Mouse (Mus musculus): ENCODE measurements around the gene Ldlrap1. TPM values are rescaled to one million over a fixed set of nuclear protein-coding genes. Genes with fewer than 3 reads are reported as not detected.

Gene Ldlrap1
- polyA plus RNA-seq, 1 experiment from 2014 or later, result 24.9 TPM

DNA sequence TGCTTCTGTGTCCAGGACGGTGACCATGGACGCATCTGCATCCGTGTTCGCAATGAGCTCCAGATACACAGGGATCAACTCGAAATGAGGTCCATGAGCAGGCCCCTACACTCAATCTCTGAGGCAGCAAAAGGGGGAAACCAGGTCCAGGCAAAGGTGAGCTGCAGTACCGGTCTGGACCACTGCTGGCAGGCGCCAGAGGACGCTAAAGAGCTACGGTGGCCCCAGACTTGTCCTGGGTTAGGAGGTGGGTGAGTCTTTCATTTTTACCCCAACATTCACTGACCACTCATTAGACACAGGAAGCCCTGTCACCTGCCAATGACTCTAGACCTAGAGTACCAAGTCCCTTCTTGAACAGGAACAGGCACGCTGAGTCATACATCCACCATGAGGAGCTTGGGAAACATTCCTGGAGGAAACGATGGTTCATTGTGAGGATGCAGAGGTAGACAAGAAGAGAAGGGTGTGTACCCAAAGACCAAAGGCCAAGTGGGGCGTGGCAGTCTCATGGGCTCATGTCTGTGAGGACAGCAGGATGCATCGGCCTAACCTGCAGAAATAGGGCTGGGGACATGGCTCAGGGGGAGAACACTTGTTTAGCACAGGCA, 42.0 kb downstream of the Ldlrap1 start:
- WGBS, result 65% methylated on average over 13 of the region's 13 CpGs
- no peak overlapping the region for H3K9ac ChIP-seq

DNA sequence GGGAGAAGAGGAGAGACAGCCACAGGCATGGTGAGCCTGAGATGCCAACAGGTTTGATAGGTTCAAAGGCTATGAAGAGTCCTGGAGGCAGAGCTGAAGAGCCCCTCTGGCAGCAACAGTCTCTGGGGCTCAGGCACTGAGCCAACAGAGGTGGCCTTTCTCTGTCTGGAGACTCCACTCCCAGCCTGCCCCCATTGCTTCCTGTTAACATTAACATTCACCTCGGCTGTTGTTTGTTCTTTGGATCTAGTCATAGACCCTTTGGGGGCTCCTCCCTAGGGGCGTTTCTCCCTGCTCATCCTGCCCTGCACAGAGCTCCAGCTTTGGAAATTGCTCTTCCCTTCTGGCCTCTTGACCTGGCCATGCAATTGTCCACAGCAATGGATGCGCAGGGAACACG, 42.9 kb downstream of the Ldlrap1 start:
- no peak overlapping the region for H3K9ac ChIP-seq
- WGBS, result 26% methylated on average over 4 of the region's 4 CpGs

More for the DNA sequence above, 42.0 kb downstream of the Ldlrap1 start:
- H3K4me3 ChIP-seq, result no peak overlapping the region
- no peak overlapping the region for H3K27ac ChIP-seq
- H3K4me1 ChIP-seq, result peaks cover 20% of the 10 kb centered on the region
- no peaks in the 10 kb centered on the region for H3K9me3 ChIP-seq
- no peak for ATAC-seq (ENCODE audit: borderline replicate concordance, extremely low read depth, low FRiP score, low TSS enrichment)
- no peaks in the 10 kb centered on the region for H3K27me3 ChIP-seq
- H3K36me3 ChIP-seq, result no peaks in the 10 kb centered on the region
- no peak overlapping the region for H3K4me2 ChIP-seq

DNA sequence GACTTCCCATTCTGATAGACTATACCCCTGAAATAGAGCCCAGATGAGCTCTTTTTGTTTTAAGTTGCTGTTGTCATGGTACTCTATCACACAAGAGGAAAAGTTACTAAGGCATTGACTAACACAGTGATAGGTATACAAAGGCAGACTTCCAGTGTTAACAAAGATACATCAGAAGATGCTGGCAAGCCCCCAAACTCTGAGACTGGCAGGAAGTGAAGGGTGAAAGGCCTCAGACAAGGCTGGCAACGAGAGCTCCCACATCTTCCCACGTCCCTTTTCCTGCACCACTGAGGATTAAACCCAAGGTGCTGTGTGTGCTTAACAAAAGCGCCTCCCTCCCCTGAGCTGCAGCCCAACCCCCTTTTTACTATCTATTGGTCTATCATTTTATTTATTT, 44.6 kb downstream of the Ldlrap1 start:
- Histone ChIP-seq H3K4me3 (no peak overlapping the region), H3K27me3 (no peaks in the 10 kb centered on the region), H3K36me3 (no peaks in the 10 kb centered on the region), H3K27ac (no peak overlapping the region), H3K4me1 (peaks cover 11% of the 10 kb centered on the region), H3K9ac (no peak overlapping the region), H3K9me3 (no peaks in the 10 kb centered on the region), H3K4me2 (no peak overlapping the region)
- no peak for ATAC-seq (ENCODE audit: borderline replicate concordance, extremely low read depth, low FRiP score, low TSS enrichment)
- WGBS, result 56% methylated on average over 3 of the region's 3 CpGs

More for the DNA sequence above, 42.9 kb downstream of the Ldlrap1 start:
- ATAC-seq (ENCODE audit: borderline replicate concordance, extremely low read depth, low FRiP score, low TSS enrichment), result peak; percentile 40; the same call in 1 of the 2 replicates
- H3K4me2 ChIP-seq, result no peak overlapping the region
- H3K9me3 ChIP-seq, result no peaks in the 10 kb centered on the region
- H3K4me1 ChIP-seq, result peaks cover 14% of the 10 kb centered on the region
- H3K27me3 ChIP-seq, result no peaks in the 10 kb centered on the region
- no peaks in the 10 kb centered on the region for H3K36me3 ChIP-seq
- no peak overlapping the region for H3K4me3 ChIP-seq
- no peak overlapping the region for H3K27ac ChIP-seq

DNA sequence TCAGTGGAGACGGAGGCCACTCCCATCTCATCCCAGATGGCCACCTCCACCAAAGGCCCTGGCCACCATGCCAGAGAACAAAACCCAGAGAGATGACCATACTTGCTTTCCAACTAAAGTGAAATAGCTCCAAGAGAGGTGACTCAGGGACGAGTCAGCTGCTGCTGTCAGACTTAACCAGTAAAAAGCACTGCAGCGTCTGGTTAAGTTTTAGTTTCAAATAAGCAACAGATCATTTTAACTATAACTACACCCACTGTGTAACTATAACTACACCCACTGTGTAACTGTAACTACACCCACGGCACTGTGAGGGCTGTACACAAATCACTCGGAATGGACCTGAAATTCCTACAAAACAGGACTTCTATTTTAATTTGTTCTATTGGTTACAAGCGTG, 46.7 kb downstream of the Ldlrap1 start:
- H3K36me3 ChIP-seq, result no peaks in the 10 kb centered on the region
- no peak overlapping the region for H3K4me3 ChIP-seq
- no peak overlapping the region for H3K9ac ChIP-seq
- no peaks in the 10 kb centered on the region for H3K27me3 ChIP-seq
- no peak overlapping the region for H3K27ac ChIP-seq
- no peak for ATAC-seq (ENCODE audit: borderline replicate concordance, extremely low read depth, low FRiP score, low TSS enrichment)
- H3K4me1 ChIP-seq, result peaks cover 11% of the 10 kb centered on the region
- WGBS, result 75% methylated on average over 6 of the region's 6 CpGs
- no peak overlapping the region for H3K4me2 ChIP-seq
- H3K9me3 ChIP-seq, result no peaks in the 10 kb centered on the region

DNA sequence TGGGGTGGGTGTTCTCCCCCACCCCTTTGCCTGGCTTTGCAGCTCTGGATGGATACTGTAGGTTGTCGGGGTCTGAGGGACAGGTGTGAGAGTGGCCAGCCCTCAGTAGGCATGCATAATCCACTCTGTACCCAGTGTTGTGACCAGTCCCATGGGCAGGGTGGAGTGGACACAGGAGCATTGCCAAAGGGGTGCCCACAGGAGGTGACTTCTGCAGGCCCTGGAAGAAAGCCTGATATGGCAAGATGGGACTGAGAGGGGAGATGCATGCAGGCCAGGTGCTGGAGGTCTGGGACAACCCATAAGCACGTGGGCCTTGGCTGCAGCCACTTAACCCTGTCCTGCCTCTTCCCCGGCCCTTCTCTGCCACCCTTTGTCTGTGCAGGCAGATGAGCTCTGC, 47.5 kb downstream of the Ldlrap1 start:
- H3K9ac ChIP-seq, result no peak overlapping the region
- no peaks in the 10 kb centered on the region for H3K27me3 ChIP-seq
- H3K4me2 ChIP-seq, result no peak overlapping the region
- H3K4me3 ChIP-seq, result no peak overlapping the region
- WGBS, result 59% methylated on average over 3 of the region's 3 CpGs
- H3K36me3 ChIP-seq, result no peaks in the 10 kb centered on the region
- no peak overlapping the region for H3K27ac ChIP-seq
- H3K9me3 ChIP-seq, result no peaks in the 10 kb centered on the region
- H3K4me1 ChIP-seq, result peaks cover 7% of the 10 kb centered on the region
- ATAC-seq (ENCODE audit: borderline replicate concordance, extremely low read depth, low FRiP score, low TSS enrichment), result no peak

DNA sequence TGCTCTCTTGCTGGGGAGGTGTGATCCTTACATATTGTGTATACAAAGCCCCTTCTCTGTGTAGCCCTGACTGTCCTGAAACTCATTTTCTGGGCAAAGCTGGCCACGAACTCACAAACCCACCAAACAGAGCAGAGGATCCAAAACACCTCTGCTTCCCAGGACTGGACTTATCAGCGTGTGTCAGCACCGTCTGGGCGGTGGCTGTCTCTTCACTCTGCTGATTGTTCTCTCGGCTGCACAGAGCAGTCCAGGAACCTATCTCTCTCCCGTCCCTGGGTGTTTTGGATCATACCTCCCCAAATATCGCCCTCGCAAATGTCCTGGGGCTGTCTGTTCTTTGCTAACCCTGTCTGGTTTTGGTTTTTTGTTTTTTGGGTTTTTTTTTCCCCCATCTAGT, 48.3 kb downstream of the Ldlrap1 start:
- H3K9ac ChIP-seq, result no peak overlapping the region
- H3K4me1 ChIP-seq, result no peaks in the 10 kb centered on the region
- H3K4me3 ChIP-seq, result no peak overlapping the region
- no peak overlapping the region for H3K27ac ChIP-seq
- no peaks in the 10 kb centered on the region for H3K9me3 ChIP-seq
- H3K27me3 ChIP-seq, result no peaks in the 10 kb centered on the region
- WGBS, result 59% methylated on average over 8 of the region's 8 CpGs
- no peaks in the 10 kb centered on the region for H3K36me3 ChIP-seq
- no peak for ATAC-seq (ENCODE audit: borderline replicate concordance, extremely low read depth, low FRiP score, low TSS enrichment)
- H3K4me2 ChIP-seq, result no peak overlapping the region

DNA sequence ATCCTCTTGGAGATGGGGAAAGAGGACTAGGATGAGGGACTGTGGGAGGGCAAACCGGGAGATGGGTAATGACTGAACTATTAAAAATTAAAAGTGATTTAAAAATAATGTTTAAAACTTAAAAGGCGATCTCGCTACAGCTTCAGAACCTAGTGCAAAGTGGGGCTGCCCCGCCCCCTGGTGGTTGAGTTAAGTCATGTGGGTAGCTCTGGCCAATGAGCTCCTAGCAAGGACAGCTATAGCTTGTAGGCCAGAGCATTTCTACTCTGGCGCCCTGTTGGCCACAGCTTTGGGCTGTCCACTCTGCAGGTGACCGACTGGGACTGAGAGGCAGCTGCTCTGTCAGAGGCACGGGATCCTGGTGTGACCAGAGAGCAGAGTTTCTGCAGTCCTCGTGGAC, 53.9 kb downstream of the Ldlrap1 start:
- Histone ChIP-seq H3K27ac (no peak overlapping the region), H3K9me3 (no peaks in the 10 kb centered on the region), H3K9ac (no peak overlapping the region), H3K4me3 (no peak overlapping the region), H3K36me3 (no peaks in the 10 kb centered on the region), H3K4me1 (0 out of 2 replicates have a peak, but pooled peaks cover 2% of the 10 kb centered on the region), H3K27me3 (no peaks in the 10 kb centered on the region), H3K4me2 (no peak overlapping the region)
- peak; percentile 79 for ATAC-seq (ENCODE audit: borderline replicate concordance, extremely low read depth, low FRiP score, low TSS enrichment)
- WGBS, result 6% methylated on average over 8 of the region's 8 CpGs

DNA sequence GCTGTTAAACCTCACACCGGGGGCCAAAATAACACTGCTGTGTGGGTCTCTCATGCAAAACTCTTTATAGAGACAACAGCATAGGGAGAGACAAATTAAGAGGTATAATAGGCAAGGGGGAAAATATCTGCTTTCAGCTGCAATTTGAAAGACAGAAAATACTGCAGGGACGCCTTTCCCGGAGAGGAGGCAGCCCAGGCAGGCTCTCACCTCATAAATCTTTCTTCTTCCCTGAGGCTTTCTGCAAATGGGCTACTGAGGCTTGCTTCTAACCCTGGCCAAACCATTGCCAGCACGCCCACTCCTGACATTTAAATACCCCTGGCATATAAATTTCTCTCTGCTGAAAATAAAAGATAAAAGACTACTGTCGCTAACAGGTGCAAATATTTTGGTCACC, 62.5 kb downstream of the Ldlrap1 start:
- H3K27ac ChIP-seq, result no peak overlapping the region
- H3K4me1 ChIP-seq, result peaks cover 28% of the 10 kb centered on the region
- 43% methylated on average over 5 of the region's 5 CpGs for WGBS
- no peak overlapping the region for H3K4me3 ChIP-seq
- H3K9ac ChIP-seq, result no peak overlapping the region
- H3K9me3 ChIP-seq, result no peaks in the 10 kb centered on the region
- ATAC-seq (ENCODE audit: borderline replicate concordance, extremely low read depth, low FRiP score, low TSS enrichment), result no peak
- no peak overlapping the region for H3K4me2 ChIP-seq
- H3K36me3 ChIP-seq, result no peaks in the 10 kb centered on the region
- H3K27me3 ChIP-seq, result peaks cover 27% of the 10 kb centered on the region; the same call in 1 of the 2 replicates

DNA sequence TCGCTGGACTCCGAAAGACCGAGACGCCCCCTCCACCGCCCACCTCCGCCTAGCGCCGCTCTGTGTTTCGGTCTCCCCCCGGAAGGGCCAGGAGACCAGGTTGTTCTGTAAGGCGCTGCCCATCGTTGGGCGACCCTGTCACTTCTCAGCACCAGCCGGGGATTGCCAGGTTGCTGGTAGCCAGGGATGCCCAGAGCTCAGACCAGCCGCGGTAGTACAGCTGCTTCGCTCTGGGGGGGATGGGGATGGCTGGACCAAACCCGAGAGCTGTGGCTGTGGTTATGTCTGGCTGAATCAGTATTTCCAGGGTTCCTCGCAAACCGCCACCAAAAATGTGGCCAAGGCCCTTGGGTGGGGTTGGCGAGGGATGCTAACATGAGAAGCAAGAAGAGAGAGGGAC, 63.2 kb downstream of the Ldlrap1 start:
- H3K4me3 ChIP-seq, result peak overlapping the region; percentile 59
- H3K9ac ChIP-seq, result peak overlapping the region; percentile 28
- ATAC-seq (ENCODE audit: borderline replicate concordance, extremely low read depth, low FRiP score, low TSS enrichment), result no peak; the same call in 1 of the 2 replicates
- WGBS, result 2% methylated on average over 21 of the region's 21 CpGs
- H3K4me1 ChIP-seq, result peaks cover 28% of the 10 kb centered on the region
- H3K27me3 ChIP-seq, result peaks cover 27% of the 10 kb centered on the region; the same call in 1 of the 2 replicates
- no peaks in the 10 kb centered on the region for H3K36me3 ChIP-seq
- no peaks in the 10 kb centered on the region for H3K9me3 ChIP-seq
- peak overlapping the region; percentile 100 for H3K4me2 ChIP-seq
- H3K27ac ChIP-seq, result no peak overlapping the region

DNA sequence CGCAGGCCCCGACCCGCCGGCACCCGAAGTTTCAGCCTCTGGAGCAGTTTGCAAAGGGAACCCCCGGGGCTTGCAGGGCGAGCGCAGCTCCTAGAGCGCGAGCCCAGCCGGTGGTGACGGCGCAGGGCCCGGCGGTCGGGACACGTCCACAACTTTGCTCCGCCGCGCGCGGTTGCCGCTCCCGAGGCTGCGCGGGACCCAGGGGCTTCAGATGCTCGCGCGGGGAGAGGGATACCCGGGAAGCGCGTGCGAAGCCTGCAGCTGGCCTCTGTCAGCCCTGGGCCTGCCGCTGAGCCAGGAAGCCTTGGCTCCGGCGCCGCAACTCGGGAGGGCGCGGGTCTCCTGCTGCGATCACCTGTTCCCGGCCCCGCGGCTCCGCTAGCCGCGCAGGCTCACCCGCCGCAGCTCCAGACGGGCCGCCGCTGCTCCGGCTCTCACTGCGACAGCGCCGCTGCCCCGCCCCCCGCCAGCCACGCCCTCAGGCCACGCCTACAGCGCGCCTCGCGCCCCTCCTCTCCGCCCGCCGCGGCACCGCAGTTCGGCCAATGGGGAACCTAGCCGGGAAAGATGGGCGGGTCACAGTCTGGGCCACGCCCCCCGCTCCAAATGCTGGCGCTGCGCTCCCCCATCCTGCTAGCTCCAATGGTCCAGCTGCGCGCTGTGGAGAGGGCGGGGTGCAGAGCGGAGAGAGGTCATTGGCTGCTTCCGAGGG, 63.8 kb downstream of the Ldlrap1 start, which contains the start of gene Man1c1:
Gene Man1c1 (minus strand): TSS at position 456 of the 712 bp plus-strand sequence.
- 0 out of 2 replicates have a peak within 1 kb of the TSS, but pooled peaks have one; percentile 22 for H3K27ac ChIP-seq

DNA sequence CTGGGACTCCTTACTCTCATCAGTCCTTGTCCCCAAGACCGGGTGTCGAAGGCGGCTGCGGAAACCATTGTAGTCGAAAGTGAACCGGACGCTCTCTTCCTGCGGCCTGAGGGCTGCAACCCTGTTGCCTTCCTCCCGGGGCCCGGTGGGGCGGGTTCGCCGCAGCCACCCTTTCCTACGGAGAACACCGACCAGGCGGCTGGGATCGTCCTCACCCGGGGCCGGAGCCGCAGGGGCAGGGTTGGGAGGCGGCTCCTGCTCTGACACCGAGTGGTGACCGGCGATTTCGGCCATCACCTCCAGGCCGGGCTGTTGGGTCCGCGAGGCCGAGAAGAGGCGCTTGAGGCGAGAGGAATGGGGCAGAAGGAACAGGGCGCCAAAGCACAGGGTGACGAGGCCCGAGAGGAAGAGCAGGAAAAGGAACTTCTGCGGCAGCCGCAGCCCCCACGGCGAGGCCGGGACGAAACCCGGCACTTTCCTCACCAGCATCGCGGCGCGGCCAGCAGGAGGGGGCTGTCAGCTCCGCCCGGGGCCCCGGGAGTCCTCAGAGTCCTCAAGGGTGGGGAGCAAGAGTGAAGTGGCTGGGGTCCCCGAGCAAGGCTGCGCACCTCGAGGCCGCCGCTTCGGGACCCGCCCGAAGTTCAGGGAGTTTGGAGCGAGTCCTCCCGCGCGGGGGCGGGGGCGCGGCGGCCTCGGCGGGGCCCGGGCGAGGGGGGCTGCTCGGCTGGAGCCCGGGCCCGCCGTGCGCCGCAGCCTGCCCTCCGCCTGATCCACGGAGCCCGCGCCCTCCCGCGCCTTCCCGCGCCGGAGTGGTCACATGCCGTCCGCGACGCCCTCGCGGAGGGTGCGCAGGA, 64.6 kb downstream of the Ldlrap1 start:
- WGBS, result 1% methylated on average over 49 of the region's 90 CpGs
- Histone ChIP-seq H3K36me3 (no peaks in the 10 kb centered on the region), H3K27ac (0 out of 2 replicates have a peak overlapping the region, but pooled peaks have one; percentile 22), H3K4me1 (peaks cover 28% of the 10 kb centered on the region), H3K9ac (peak overlapping the region; percentile 55), H3K4me3 (peak overlapping the region; percentile 59), H3K27me3 (peaks cover 27% of the 10 kb centered on the region; the same call in 1 of the 2 replicates), H3K9me3 (no peaks in the 10 kb centered on the region), H3K4me2 (peak overlapping the region; percentile 100)
- ATAC-seq (ENCODE audit: borderline replicate concordance, extremely low read depth, low FRiP score, low TSS enrichment), result no peak; the same call in 1 of the 2 replicates

More for the DNA sequence above, 63.8 kb downstream of the Ldlrap1 start, which contains the start of gene Man1c1:
- WGBS, result under 1% methylated on average over 70 of the region's 81 CpGs
- H3K9me3 ChIP-seq, result no peaks in the 10 kb centered on the region
- H3K4me2 ChIP-seq, result peak within 1 kb of the TSS; percentile 100
- H3K4me3 ChIP-seq, result peak within 1 kb of the TSS; percentile 59
- peaks cover 28% of the 10 kb centered on the region for H3K4me1 ChIP-seq
- peak within 1 kb of the TSS; percentile 55 for H3K9ac ChIP-seq
- ATAC-seq (ENCODE audit: borderline replicate concordance, extremely low read depth, low FRiP score, low TSS enrichment), result peak; percentile 96
- H3K27me3 ChIP-seq, result peaks cover 27% of the 10 kb centered on the region; the same call in 1 of the 2 replicates
- no peaks in the 10 kb centered on the region for H3K36me3 ChIP-seq
